Mouse (Mus musculus) right cerebral cortex, postnatal 25 days (tissue): ENCODE results near the gene Zfp648.

Experiments used
- DNase-seq: peaks from one replicate; pipeline ENCODE4 v3.0.0; 2022

Gene Zfp648

GRCm38 (mm10) chr1:154220566-154220965, 19.6 kb downstream of the Zfp648 start:
- DNase-seq = no peak

GRCm38 (mm10) chr1:154223807-154224207, 22.8 kb downstream of the Zfp648 start:
- DNase-seq = peak; percentile 45

- no peak for DNase-seq
These were observed 31.6 kb downstream of the Zfp648 start for GRCm38 (mm10) chr1:154232594-154232993.

- DNase-seq = no peak
These were observed 32.0 kb downstream of the Zfp648 start for GRCm38 (mm10) chr1:154233033-154233432.

- no peak for DNase-seq
These were observed 33.8 kb downstream of the Zfp648 start for GRCm38 (mm10) chr1:154234814-154235213.

- DNase-seq = no peak
These were observed 37.9 kb downstream of the Zfp648 start for GRCm38 (mm10) chr1:154238876-154239275.

- no peak for DNase-seq
These were observed 50.2 kb downstream of the Zfp648 start for GRCm38 (mm10) chr1:154251186-154251585.

GRCm38 (mm10) chr1:154252739-154253138, 51.8 kb downstream of the Zfp648 start:
- peak; percentile 47 for DNase-seq
